Mouse (Mus musculus): ENCODE data around the gene Pitpnc1.

- TF ChIP-seq CTCF (IDR thresholded peaks at IDR 0.05; ENCODE audit: borderline replicate concordance, insufficient read depth, low read depth, low read length) = no peak
- TF ChIP-seq POLR2A (IDR thresholded peaks at IDR 0.05; ENCODE audit: borderline replicate concordance, insufficient read depth, low read length) = no peak
Observed at GRCm38 (mm10) chr11:107322226-107322625, 148.3 kb downstream of the Pitpnc1 start.
